Mouse (Mus musculus): ENCODE results near the gene Wdr91.

Gene Wdr91

DNA sequence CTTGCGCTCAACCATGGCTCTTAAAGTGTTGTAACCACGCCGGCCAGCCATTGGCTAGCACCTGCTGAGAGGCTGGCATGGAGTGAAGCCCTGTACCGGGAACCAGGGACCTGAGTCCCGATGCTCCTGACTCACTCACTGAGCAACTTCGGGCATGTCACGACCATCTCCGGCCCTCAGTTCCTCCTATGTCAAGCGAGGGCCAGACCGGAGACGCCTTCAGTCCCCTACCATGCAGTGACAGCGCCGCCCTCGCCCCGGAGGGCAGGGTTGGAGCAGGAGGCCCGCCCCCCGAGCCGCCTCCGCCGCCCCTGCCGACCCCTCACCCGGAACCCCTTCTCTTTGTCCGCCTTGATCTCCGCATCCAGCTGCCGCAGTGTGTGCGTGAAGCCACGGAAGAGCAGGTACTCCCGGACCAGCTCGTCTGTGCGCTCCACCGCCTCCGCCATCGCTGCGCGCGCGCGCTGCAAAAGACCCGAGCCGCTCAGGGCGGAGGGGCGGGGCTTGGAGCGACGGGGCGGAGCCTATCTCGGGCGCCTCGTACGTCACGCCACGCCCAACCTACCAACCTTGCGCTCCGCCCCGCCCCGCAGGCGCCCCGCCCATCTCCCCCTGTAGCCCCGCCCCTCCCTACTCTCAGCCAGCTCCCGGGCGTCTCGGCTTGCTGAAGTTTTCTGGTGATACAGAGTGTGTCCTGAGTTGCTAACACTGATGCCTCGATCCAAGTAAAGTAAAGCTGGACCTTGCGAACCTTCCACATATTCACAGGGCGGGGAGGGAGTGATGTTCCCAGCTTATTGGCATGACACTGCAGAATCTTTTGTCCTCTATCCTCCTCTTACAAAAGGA, at the start of gene Wdr91:
Gene Wdr91 (minus strand): TSS at position 506 of the 849 bp plus-strand sequence.
- DNase-seq (ENCODE audit: low read depth, low spot score): peak; percentile 86

DNA sequence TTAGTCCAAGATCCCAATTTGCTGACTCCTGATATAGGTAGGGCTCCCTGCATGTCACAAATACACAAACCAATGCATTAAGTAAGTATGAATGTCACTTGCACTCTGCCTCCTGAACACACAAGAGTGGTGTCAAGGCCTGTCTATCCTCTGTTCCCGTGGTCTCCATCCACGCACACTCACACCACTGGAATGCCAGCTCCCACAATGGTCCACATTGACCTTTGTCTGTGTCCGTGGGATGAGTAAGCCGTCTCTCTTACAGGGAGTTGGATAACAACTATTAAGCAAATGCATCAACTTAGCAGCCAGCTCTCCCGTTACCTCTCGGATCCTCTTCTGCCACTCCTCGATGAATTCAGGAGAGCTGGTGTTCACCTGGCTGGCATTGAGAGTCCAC, 48.5 kb upstream of the Wdr91 start:
- DNase-seq (ENCODE audit: low read depth, low spot score): no peak

DNA sequence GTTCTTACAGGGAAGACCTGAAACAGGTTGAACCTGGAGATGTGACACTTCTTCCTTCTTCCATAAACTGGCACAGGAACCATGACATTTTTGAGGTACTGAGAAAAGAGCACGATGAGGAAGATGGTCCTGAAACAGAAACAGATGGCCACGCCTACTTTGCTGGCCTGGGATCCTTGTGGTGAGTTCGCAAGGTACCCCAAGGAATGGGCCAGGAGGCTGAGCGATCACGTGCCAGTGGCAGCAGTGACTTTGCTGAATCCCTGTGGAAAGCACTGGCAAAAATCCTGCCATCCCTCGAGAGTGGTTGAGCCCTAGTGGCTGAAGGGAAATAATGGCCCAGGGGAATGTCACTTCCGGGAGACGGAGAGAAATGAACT, 45.2 kb upstream of the Wdr91 start:
- no peak for DNase-seq (ENCODE audit: low read depth, low spot score)

DNA sequence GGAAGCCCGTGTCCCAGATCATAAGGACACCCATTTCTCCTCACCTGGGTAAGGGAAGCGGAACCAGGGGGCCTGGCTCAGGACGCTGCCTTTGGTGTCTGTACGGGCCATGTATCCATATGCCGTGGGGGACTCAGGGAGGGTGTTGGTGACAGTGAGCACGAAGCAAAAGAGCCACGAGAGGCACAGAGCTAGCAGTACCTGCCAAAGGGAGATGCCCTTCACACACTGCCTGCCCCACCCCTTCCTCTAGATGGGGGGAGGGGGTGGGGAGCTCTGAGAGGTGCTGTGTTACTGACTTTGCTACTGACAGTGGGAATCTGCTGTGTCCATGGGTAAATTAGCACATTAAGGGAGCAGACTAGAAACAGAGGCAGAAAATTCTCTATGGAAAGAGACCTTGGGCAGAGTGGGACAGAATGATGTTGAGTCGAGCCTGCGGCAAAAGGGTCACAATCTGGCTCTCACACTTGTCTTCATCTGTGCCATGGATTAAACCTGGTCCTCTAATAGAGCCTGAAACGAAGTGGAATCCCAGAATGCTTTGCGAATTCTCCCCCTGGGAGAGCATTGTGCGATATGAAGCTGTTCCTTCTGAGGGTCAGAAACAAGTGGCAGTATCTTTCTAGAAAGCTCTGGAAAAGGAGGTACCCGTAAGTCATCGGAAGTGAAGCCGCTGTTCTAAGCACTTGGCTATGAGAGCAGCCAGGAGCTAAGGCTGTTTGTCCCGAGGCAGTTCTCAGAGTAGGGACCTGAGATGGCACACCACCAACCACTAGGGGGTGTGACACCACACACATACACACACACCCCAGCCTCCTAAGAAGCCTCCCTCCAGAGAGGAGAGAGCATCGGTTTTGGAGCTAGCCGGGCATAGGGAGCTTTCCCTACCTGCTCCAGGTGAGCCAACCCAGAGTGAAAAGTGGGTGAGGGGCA, 44.5 kb upstream of the Wdr91 start:
- DNase-seq (ENCODE audit: low read depth, low spot score): no peak

DNA sequence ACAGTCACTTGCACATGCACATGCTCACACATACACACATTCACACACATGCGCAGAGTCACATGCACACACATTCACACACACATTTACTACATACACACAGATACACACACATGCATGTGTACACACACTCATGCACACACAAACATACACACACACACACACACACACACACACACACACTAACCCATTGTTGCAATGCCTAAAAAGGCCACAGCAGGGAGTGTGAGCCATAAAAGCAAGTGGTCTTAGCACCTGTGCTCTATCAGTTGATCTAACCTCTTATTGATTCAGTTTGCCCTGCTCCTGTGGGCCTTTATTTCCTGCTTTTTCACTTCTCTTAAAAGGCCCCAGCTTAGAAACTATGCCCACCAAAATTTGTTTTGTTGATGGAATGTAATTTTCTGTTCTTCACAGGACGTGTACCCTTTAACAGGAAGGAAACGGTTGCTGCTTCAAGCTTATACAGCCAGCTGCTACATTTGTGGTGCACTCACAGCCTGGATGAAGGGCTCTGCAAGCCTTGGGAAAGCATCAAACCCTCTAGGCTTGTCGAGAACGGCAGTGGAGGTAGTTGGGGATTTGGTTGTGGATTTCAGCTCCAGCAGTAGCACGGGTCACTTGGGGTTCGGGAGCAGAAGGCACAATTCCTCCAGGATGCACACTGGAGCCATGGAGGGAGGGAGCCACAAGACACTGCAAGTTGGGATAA, 41.4 kb upstream of the Wdr91 start:
- DNase-seq (ENCODE audit: low read depth, low spot score): no peak

DNA sequence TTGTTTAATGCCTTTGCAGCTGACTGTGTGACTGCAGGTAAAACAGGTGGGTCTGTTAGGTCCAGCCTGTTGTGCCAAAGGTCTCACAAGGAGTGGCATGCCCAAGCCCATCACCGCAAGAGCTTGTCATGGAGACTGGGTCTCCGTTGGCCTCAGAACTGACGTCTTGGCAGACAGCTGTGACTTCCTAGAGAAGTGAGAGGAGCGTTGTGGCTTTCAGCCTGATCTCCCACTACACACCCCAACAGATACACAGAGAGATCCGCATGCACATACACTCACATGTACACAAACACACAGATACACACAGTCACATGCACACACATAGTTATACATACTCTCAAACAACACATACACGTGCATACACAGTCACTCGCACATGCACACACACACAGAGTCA, 40.8 kb upstream of the Wdr91 start:
- no peak for DNase-seq (ENCODE audit: low read depth, low spot score)

DNA sequence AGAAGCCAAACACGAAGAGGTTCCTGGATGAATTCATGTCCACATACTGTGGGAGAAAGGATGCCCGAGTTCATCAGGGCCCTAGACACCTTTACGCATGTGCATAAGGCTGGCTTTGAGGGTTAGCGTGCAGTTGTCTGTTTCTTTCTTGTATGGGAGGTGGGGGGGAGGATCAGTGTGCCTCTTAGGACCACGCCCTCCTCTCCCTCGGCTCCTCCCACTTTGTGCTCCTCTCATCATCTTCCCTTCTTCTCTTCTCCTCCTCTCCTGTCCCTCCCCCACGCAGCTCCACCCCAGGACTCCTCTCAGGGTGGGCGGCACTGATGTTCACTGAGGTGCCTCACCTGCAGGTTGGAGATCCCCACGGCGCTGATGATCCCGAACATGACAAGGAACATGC, 37.8 kb upstream of the Wdr91 start:
- no peak for DNase-seq (ENCODE audit: low read depth, low spot score)

DNA sequence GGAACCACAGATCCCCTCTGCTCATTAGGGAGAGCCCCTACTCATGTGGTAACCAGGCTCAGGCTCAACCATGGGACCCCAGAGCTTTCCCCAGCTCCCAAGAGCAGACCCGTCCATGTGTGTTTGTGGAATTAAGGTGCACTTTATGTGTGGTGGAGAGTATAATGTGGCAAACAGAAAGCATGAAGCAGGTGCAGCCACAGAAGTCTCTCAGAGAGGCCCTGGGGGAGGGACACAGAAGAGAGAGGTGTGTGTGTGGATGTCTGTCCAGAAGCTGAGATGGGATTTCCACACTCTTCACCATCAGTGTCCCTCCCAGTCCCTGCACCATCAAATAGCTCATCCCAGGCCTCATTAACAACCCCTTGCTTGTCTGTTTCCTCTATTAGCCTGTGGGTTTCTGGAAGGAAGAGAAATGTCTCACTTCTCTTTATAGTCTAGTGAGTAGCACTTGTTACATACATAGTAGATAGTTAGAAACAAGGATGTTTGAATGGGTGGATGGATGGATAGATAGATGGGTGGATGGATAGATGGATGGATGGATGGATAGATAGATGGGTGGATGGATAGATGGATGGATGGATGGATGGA, 35.9 kb upstream of the Wdr91 start:
- DNase-seq (ENCODE audit: low read depth, low spot score): no peak

DNA sequence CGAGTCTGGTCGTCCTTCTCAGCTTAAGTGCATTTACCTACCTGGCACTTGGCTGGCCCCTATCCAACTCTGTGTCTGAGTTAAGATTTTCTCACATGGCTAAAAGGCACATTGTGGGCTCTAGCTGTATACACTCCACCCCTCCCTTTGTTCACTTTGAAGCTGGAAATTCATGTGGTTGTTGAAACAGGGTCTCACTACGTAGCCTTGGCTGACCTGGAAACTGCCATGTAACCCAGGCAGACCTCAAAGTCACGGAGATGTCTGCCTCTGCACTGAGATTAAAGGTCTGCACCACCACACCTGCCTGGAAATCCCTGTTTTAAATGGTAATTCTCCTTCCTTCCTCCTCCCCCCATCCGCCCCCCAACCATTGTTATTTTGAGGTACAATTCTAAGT, 32.8 kb upstream of the Wdr91 start:
- no peak for DNase-seq (ENCODE audit: low read depth, low spot score)

DNA sequence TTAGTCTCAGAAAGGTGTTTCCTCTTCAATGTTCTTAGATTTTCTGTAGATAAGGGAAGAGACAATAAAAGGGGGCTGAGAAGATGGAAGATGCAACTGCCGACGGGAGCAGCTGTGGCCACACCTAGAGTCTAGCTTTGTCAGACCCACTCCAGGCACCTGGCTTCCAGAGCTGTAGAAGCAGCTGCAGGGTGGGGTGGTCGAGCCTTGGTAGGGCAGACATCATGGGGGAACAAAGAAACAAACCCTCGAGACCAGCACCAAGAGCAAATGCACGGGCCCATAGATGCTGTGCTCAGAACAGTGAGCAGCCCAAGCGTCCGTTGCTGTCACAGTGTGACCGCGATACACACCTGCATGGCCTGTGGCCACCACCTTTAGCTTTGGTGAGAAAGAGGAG, 31.8 kb upstream of the Wdr91 start:
- DNase-seq (ENCODE audit: low read depth, low spot score): no peak

DNA sequence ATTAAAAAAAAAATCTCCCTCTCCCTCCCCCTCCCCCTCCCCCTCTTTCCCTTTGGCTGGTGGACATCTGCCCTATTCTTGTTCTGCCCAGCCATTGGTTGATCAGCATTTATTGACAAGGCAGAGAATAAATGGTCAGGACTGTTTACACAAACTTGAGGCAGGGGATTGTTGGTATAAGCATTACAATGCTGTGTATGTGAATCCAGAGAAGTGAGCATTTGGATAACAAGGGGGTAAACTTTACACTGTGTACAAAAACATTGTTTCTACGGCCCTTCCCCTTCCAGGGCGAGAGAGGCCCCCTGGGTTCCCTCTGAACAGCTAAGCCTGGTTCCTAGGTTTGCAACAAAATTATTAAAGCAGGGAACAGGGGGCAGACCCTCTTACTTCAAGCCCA, 30.8 kb upstream of the Wdr91 start:
- DNase-seq (ENCODE audit: low read depth, low spot score): no peak

DNA sequence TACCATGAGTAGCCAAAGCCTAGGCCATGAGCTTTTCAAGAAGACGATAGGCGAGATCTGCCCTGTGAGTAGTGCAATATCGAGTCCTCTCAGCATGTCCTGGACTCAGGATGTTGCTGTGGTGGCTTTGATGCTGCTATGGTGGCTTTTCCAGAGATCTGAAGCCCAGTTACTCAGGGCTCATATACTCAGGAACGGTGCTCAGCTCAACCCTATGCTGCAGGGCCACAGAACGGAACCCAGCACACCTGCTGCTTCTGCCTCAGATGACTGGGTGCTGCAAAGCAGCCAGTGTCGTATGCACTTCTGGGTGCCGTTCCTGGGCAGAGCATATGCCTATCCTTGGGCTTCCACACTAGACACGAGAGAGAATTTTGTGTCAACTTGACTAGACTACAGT, 28.8 kb upstream of the Wdr91 start:
- no peak for DNase-seq (ENCODE audit: low read depth, low spot score)

DNA sequence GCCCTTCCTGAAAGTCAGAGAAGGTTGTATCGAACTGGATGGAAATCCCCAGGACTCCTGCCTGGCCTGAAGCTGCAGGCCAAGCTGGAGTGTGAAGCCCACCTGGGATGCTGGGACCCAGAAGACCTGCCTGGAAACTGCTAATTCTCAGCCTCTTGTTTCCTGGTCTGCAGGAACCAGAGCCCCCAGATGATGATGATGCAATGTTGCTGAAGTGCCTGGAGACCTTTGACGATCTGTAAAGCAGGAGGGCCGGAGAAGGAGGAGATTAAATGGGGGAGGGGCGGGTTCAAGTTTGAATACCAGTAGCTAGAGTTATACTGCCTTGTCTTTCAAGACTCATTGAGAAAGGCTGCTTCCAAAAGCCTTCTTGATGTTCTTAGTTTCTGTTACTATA, 28.3 kb upstream of the Wdr91 start:
- DNase-seq (ENCODE audit: low read depth, low spot score): no peak

DNA sequence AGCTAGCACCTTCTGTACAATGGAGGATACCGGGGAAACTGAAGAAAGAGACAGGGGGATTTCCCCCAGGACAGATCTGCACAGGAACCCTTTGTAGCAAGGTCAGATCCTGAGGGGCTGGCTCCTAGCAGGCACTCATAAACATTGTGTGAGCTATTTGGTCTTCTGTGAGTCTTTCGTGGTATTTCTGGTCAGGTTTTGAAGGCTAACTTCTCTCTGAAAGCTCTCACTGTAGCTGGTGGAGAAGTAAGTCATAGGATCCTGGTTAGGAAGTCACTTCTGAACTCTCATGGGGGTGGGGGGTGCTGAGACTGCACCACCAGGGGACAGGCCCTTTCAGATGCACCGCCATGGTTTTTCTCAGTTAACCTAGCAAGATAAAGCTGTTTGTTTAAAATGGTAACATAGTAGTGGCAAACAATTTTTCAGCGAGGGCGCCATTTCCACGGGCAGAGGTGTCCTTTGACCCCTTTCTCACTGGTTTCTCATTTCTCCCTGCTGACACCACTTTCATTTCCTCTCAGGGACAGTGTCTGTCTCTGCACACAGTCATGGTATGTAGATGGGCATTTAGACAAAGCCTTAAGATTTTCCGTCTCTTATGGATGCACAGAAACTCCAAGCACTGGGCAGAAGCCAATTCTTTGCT, 27.7 kb upstream of the Wdr91 start:
- no peak for DNase-seq (ENCODE audit: low read depth, low spot score)

DNA sequence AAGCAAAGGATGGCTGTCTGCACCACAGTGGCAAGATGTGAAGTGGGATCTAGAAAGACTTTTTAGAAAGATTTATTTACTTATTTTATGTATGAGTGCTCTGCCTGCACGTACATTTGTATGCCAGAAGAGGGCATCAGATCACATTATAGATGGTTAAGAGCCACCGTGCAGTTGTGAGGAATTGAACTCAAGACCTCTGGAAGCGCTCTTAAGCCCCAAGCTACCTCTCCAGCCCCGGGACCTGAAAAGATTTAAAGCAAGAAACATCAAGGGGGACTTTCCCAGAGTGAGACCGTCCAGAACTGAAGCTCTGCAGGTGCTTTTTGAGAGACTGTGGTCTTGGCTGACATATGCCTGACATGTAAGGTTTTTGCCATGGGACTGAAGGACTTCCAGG, 26.1 kb upstream of the Wdr91 start:
- DNase-seq (ENCODE audit: low read depth, low spot score): no peak

DNA sequence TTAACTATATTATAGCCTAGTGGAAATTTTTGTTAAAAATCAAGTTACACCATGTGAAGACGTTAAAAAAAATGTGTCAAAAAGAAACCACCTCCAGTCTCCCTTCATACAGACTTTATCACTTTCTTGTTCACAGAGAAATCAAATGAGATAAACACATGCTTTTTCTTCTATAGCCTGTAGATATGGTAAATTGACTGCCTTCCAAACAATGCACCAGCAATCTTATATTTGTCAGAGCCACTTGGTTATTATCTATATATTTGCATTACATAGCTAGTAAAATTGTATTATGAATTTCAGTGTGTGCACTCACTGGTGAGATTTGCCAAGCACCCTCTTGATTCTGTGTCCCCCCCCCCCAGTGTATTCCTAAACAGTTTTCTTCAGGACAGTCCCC, 22.0 kb upstream of the Wdr91 start:
- no peak for DNase-seq (ENCODE audit: low read depth, low spot score)

DNA sequence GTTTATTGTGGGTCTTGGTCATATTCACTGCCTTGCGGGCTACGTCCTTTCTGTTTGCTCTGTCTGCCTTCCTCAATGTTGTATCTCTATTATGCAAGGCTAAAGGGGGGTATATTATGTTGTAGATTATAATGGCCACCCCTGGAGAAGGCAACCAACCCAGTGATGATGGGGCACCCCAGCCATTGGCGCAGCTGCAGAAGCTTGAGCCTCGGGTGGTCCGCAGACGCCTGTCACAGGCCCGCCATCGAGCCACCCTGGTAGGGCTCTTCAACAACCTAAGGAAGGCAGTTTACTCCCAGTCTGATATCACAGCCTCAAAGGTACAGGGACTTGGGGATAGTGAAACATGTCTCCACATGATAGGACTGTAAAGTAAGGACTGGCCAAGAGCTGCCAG, 16.9 kb upstream of the Wdr91 start:
- DNase-seq (ENCODE audit: low read depth, low spot score): no peak

DNA sequence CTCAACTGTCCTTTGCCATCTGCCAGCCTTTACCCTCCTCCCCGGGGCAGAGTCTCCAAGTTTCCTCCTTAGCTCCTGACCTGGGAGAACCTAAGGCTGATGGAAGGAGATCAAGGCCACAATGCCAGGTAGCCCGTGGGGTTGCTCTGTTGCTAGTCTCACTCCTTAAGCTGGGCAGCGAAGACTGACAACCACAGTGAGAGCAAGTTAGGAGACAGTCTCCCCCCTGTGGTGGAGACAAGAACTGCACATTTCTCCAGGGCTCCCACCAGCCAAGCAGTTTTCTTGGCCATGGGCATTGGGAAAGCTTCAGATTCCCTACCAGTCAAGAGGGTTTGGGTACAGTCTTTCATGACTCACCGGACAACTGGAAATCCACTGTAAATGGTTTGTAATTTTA, 16.5 kb upstream of the Wdr91 start:
- peak; percentile 44 for DNase-seq (ENCODE audit: low read depth, low spot score)

DNA sequence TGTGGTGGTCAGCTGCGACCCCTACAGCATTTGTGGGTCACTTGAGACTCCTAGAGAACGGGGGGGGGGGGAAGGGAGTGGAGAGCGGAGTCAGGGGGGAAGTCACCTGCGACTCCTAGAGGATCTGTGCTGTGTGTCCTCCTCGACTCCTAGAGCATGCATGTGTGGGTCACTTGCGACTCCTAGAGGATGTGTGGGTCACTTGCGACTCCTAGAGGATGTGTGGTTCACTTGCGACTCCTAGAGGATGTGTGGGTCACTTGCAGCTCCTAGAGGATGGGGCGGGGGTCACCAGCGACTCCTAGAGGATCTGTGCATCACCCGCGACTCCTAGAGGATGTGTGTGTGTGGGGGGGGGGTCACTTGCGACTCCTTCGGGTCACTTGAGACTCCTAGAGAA, 11.3 kb upstream of the Wdr91 start:
- no peak for DNase-seq (ENCODE audit: low read depth, low spot score)

DNA sequence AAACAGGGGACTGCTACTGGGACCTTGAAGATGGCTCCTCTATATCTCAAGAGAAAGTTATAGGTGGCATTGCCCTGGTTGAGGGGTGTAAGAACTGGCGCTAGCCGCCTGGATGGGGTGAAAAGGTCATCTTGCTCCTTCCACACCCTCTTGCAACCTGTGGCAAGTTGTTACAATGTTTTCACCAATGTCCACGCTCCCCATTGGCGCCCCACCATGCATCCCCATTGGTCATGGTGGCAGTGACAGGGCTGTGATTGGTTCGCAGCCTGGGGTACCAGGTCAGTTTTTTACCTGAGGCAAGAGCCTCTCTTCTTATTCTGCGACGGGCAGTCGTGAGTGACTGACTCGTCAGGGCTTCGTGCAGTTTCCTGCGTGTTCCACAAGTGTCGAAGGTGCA, 10.0 kb upstream of the Wdr91 start:
- no peak for DNase-seq (ENCODE audit: low read depth, low spot score)

DNA sequence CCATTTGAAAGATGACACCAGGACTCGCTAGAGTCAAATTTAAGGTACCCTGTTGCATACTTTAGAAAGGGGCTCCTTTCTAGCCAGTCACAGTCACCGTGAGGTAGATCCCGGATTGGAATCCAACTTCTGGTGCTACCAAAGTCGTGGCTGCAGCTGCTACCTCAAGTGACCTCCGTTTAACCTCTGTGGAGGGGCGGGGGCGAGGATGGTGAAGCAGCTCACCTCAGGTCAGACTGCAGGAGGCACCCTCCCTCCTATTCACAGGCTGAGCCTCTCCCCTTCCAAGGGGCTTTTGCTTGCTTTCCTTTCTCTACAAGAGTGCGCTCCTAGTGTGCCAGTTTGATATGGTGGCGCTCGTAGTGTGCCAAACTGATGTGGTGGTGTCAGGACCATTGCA, 9.3 kb upstream of the Wdr91 start, which contains the start of gene Stra8:
Gene Stra8 (plus strand): TSS at position 208 of the 400 bp plus-strand sequence.
- no peak for DNase-seq (ENCODE audit: low read depth, low spot score)

Data from retina, adult 2 months (tissue).